Mouse (Mus musculus): ENCODE results near the gene Erg28. TPM values are rescaled to one million over a fixed set of nuclear protein-coding genes. Genes with fewer than 3 reads are reported as not detected.

Gene Erg28
- 102 and 108 TPM in 2 replicates for polyA plus RNA-seq (2015; fragmentation: Nextera tagmentation; extraction: Ambion mirVana)

DNA sequence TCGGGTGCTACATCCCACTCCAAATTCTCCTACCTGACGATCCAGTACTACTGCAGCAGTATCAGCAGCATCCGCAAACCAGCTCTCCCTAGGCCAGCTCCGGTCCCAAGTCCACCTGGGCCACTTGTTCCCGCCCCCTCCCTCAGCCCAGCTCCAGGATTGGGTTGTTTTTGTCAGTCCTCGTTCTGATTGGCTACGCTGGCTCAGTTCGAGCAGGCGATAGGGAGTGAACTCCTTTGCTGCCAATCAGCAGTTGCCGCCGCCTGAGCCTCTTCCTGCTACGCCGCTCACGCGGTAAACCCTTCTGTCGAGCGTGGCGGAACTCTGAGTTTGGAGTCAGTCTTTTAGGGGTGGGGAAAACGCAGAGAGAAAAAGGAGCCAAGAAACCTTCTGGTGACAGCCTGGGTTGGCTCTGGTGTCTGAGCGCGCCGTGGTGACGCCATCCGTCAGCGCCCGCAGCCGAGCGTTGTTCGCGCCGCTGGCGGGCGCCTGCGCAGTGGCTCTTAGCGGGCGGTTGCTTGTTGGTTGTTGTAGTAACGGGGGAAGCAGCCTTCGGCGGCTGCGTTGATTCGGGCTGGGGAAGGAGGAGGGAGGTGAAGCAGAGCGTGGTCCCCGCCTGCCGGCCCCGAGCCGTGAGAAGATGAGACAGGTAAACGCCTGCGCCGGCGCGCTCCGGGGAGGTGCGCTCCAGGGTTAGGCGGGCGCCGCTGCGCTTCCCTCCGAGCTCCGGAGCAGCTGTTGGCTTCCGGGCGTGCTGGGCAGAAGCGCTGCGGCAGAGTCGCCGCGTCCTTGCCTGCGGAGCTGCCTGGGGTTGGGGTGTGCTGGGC, at the start of gene Erg28, which contains the start of gene Ttll5:
Erg28 (minus strand) TSS at position 113 of the 827 bp plus-strand sequence.
Ttll5 (plus strand) TSS at position 222 of the 827 bp plus-strand sequence.
- H3K36me3 ChIP-seq (ENCODE audit: control insufficient read depth, insufficient read depth, low read length): peaks cover 4% of the 10 kb centered on the region; the same call in 1 of the 2 replicates
- H3K27me3 ChIP-seq (ENCODE audit: control insufficient read depth, insufficient read depth, low read depth, low read length): no peaks in the 10 kb centered on the region
- H3K27ac ChIP-seq (ENCODE audit: low read length): peak within 1 kb of the TSS; percentile 95
- no peaks in the 10 kb centered on the region for H3K9me3 ChIP-seq (ENCODE audit: control insufficient read depth, low read length)
- peaks cover 12% of the 10 kb centered on the region for H3K4me1 ChIP-seq (replicated peaks; ENCODE audit: control insufficient read depth, insufficient read depth, low read length)
- peak within 1 kb of the TSS; percentile 90 for H3K4me3 ChIP-seq (ENCODE audit: low read length)
- ATAC-seq (ENCODE audit: low read depth): peak; percentile 98
- H3K9ac ChIP-seq (ENCODE audit: low read length): peak within 1 kb of the TSS; percentile 78
- peak within 1 kb of the TSS; percentile 94 for H3K4me2 ChIP-seq (ENCODE audit: low read depth, low read length)
- under 1% methylated on average over 61 of the region's 67 CpGs for WGBS

DNA sequence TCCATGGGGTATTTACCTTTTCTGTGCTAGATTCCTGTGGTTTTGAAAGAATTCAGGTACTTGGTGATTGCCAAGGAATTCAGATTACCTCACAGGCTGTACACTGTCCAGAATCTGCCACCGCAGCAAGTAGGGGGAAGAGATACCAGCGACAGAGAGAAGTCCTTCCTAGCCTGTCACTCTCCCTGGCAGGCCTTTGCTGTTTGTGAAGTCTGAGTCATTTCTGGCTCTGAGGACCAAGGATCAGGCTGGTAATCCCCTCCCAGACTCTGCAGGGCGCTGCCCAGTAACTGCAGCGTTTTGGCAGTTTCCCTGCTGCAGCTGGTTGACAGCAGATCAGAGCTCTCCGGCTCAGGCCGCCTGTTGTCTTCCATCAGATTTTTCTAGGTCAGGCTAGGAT, 45.1 kb upstream of the Erg28 start:
- Histone ChIP-seq H3K9ac (ENCODE audit: low read length) (no peak overlapping the region), H3K27ac (ENCODE audit: low read length) (peak overlapping the region; percentile 77), H3K4me1 (replicated peaks; ENCODE audit: control insufficient read depth, insufficient read depth, low read length) (peaks cover 14% of the 10 kb centered on the region), H3K9me3 (ENCODE audit: control insufficient read depth, low read length) (no peaks in the 10 kb centered on the region), H3K4me2 (ENCODE audit: low read depth, low read length) (no peak overlapping the region), H3K27me3 (ENCODE audit: control insufficient read depth, insufficient read depth, low read depth, low read length) (no peaks in the 10 kb centered on the region), H3K4me3 (ENCODE audit: low read length) (no peak overlapping the region), H3K36me3 (ENCODE audit: control insufficient read depth, insufficient read depth, low read length) (no peaks in the 10 kb centered on the region)
- 23% methylated on average over 6 of the region's 6 CpGs for WGBS
- ATAC-seq (ENCODE audit: low read depth): peak; percentile 93

DNA sequence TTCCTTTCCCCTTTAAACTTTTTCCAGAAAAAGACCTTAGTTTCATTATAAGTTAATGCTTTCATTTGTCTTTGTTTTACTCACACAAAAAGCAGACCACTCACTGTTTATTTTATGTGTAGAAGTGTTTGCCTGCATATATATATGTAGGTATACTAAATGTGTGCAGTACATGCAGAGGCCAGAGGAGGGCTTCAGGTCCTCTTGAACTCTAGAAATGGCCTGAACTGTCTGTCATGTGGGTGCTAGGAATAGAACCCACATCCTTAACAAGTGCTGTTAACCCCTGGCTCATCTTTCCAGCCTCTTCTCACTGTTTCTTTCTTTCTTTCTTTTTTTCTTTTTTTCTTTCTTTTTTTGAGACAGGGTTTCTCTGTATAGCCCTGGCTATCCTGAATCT, 42.8 kb upstream of the Erg28 start:
- H3K36me3 ChIP-seq (ENCODE audit: control insufficient read depth, insufficient read depth, low read length): no peaks in the 10 kb centered on the region
- no peak overlapping the region for H3K9ac ChIP-seq (ENCODE audit: low read length)
- peaks cover 14% of the 10 kb centered on the region for H3K4me1 ChIP-seq (replicated peaks; ENCODE audit: control insufficient read depth, insufficient read depth, low read length)
- no peak overlapping the region for H3K27ac ChIP-seq (ENCODE audit: low read length)
- H3K9me3 ChIP-seq (ENCODE audit: control insufficient read depth, low read length): no peaks in the 10 kb centered on the region
- ATAC-seq (ENCODE audit: low read depth): no peak
- no peak overlapping the region for H3K4me3 ChIP-seq (ENCODE audit: low read length)
- no peak overlapping the region for H3K4me2 ChIP-seq (ENCODE audit: low read depth, low read length)
- H3K27me3 ChIP-seq (ENCODE audit: control insufficient read depth, insufficient read depth, low read depth, low read length): no peaks in the 10 kb centered on the region

DNA sequence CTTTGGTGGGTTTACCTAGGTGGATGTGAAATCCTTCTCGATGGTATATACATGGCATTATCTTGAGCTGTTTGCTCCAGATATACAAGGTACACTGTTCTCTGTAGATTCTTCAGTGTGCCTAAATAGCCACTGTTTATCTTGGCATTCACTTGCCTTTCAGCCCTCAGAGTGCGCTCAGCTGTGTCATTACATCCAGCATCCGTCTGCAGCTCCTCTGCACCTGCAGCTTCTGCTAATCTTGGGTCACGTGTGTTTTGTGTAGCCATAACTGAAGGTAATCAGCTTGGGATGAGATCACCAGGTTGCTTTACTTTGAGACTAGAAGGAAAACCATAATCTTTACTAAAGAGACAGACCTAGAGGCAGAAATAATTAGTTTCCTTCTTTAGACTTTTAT, 42.3 kb upstream of the Erg28 start:
- Histone ChIP-seq H3K27ac (ENCODE audit: low read length) (no peak overlapping the region), H3K9me3 (ENCODE audit: control insufficient read depth, low read length) (no peaks in the 10 kb centered on the region), H3K9ac (ENCODE audit: low read length) (no peak overlapping the region), H3K27me3 (ENCODE audit: control insufficient read depth, insufficient read depth, low read depth, low read length) (no peaks in the 10 kb centered on the region), H3K4me3 (ENCODE audit: low read length) (no peak overlapping the region), H3K36me3 (ENCODE audit: control insufficient read depth, insufficient read depth, low read length) (no peaks in the 10 kb centered on the region), H3K4me2 (ENCODE audit: low read depth, low read length) (no peak overlapping the region), H3K4me1 (replicated peaks; ENCODE audit: control insufficient read depth, insufficient read depth, low read length) (peaks cover 14% of the 10 kb centered on the region)
- no peak for ATAC-seq (ENCODE audit: low read depth)
- WGBS: 58% methylated on average over 4 of the region's 4 CpGs

DNA sequence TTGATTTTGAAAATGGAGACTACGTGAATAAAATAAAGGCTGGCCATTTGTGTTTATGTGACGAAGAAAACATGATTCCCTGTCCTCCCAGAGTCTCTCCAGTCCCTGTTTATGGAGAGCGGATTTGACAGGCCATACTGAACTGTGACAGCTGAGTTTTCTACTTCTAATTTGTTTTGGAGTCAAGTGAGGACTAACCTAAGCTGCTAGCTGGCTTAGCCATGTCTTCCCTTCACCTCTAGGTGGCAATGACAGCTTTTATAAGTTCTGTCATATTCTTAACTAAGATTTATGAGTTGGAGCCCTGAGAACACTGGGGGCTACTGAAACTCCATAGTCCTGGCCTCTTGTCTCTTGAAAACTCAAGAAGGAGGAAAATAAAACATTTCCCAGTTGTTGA, 41.2 kb upstream of the Erg28 start:
- 73% methylated on average over 3 of the region's 3 CpGs for WGBS
- Histone ChIP-seq H3K4me1 (replicated peaks; ENCODE audit: control insufficient read depth, insufficient read depth, low read length) (peaks cover 14% of the 10 kb centered on the region), H3K27me3 (ENCODE audit: control insufficient read depth, insufficient read depth, low read depth, low read length) (no peaks in the 10 kb centered on the region), H3K36me3 (ENCODE audit: control insufficient read depth, insufficient read depth, low read length) (no peaks in the 10 kb centered on the region; the same call in 1 of the 2 replicates), H3K9me3 (ENCODE audit: control insufficient read depth, low read length) (no peaks in the 10 kb centered on the region), H3K4me3 (ENCODE audit: low read length) (no peak overlapping the region), H3K4me2 (ENCODE audit: low read depth, low read length) (no peak overlapping the region), H3K27ac (ENCODE audit: low read length) (no peak overlapping the region), H3K9ac (ENCODE audit: low read length) (no peak overlapping the region)
- ATAC-seq (ENCODE audit: low read depth): no peak

DNA sequence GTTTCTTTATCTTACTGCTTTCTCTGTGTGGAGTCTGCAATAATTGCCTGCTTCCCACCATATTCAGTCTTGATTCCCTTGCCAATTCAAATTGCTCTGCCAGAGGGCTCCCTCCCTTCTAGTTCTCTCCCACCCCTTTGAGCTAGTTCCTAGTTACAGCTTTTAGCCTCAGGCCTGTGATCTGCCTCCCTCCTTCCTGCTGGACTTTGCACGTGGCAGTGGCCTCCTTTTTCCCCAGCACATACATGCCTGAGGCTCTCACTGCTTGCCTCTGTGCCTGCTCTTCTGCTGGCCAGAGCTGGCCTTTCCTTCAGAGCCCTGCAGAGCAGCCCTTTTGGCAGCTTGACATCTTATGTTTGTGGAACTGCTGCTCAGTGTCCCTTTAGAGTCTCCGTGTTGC, 38.2 kb upstream of the Erg28 start:
- 28% methylated on average over 2 of the region's 2 CpGs for WGBS
- ATAC-seq (ENCODE audit: low read depth): 0 out of 2 replicates have a peak, but pooled peaks have one; percentile 42
- Histone ChIP-seq H3K9ac (ENCODE audit: low read length) (no peak overlapping the region), H3K27ac (ENCODE audit: low read length) (peak overlapping the region; percentile 37), H3K4me3 (ENCODE audit: low read length) (no peak overlapping the region), H3K27me3 (ENCODE audit: control insufficient read depth, insufficient read depth, low read depth, low read length) (no peaks in the 10 kb centered on the region), H3K4me2 (ENCODE audit: low read depth, low read length) (no peak overlapping the region), H3K36me3 (ENCODE audit: control insufficient read depth, insufficient read depth, low read length) (no peaks in the 10 kb centered on the region; the same call in 1 of the 2 replicates), H3K4me1 (replicated peaks; ENCODE audit: control insufficient read depth, insufficient read depth, low read length) (peaks cover 11% of the 10 kb centered on the region), H3K9me3 (ENCODE audit: control insufficient read depth, low read length) (no peaks in the 10 kb centered on the region)

DNA sequence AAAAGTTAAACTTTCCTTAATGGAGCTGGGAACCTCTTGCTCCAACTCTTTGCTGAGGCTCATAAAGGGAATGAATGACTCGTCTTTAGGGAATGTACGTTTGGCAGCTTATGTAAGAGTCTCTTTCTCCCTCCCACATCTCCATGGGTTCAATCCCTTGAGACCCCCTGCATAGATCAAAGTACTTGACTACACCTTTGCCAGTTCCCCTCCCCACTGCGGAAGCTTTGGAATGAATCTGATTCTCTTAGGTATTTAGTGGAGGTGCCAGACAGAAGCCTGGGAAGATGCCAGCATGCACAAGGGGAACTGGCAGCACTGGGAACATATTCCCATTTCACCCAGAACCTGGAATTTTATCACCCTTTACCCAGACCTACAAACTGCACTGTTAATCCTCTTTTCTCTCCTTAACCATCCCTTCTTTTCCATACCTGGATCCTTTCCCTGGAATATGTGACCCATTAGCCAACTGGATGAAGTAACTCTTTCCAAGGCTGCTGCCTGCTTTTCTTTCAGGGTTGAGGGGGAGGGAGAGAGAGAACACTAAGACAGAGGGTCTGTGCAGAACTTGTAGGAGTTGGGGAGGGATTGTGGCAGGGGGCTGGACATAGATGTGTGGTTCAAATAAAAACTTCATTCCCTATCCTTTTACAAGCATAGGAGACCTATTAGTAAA, 35.3 kb upstream of the Erg28 start:
- no peaks in the 10 kb centered on the region for H3K9me3 ChIP-seq (ENCODE audit: control insufficient read depth, low read length)
- H3K4me2 ChIP-seq (ENCODE audit: low read depth, low read length): no peak overlapping the region
- no peak overlapping the region for H3K9ac ChIP-seq (ENCODE audit: low read length)
- H3K27me3 ChIP-seq (ENCODE audit: control insufficient read depth, insufficient read depth, low read depth, low read length): no peaks in the 10 kb centered on the region
- H3K4me1 ChIP-seq (replicated peaks; ENCODE audit: control insufficient read depth, insufficient read depth, low read length): peaks cover 8% of the 10 kb centered on the region
- H3K4me3 ChIP-seq (ENCODE audit: low read length): no peak overlapping the region
- WGBS: 23% methylated on average over 3 of the region's 3 CpGs
- H3K27ac ChIP-seq (ENCODE audit: low read length): peak overlapping the region; percentile 81
- peak; percentile 50 for ATAC-seq (ENCODE audit: low read depth)
- peaks cover 2% of the 10 kb centered on the region; the same call in 1 of the 2 replicates for H3K36me3 ChIP-seq (ENCODE audit: control insufficient read depth, insufficient read depth, low read length)

DNA sequence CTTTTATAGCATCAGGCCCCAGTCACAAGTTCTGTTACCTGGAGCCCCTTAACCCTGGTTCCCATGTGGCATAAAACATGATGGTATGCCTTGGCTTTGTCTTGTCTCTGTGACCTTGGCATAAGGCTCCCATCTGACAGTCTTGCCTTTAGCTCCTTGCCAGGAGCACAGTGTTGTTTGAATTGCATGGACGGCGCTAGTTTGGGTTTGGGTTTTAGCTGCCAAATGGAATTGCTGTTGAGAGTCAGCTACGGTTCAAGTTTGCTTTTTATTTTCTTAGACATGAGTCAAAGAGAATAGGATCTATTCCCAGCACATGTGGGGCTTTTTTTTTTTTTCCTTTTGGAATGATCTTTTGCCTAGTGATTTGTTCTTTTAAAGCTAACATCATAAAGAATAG, 34.8 kb upstream of the Erg28 start:
- Histone ChIP-seq H3K36me3 (ENCODE audit: control insufficient read depth, insufficient read depth, low read length) (peaks cover 2% of the 10 kb centered on the region; the same call in 1 of the 2 replicates), H3K4me2 (ENCODE audit: low read depth, low read length) (no peak overlapping the region), H3K27ac (ENCODE audit: low read length) (peak overlapping the region; percentile 81), H3K4me3 (ENCODE audit: low read length) (no peak overlapping the region), H3K9me3 (ENCODE audit: control insufficient read depth, low read length) (no peaks in the 10 kb centered on the region), H3K27me3 (ENCODE audit: control insufficient read depth, insufficient read depth, low read depth, low read length) (no peaks in the 10 kb centered on the region), H3K4me1 (replicated peaks; ENCODE audit: control insufficient read depth, insufficient read depth, low read length) (peaks cover 8% of the 10 kb centered on the region), H3K9ac (ENCODE audit: low read length) (no peak overlapping the region)
- peak; percentile 71 for ATAC-seq (ENCODE audit: low read depth)
- WGBS: 41% methylated on average over 3 of the region's 3 CpGs

DNA sequence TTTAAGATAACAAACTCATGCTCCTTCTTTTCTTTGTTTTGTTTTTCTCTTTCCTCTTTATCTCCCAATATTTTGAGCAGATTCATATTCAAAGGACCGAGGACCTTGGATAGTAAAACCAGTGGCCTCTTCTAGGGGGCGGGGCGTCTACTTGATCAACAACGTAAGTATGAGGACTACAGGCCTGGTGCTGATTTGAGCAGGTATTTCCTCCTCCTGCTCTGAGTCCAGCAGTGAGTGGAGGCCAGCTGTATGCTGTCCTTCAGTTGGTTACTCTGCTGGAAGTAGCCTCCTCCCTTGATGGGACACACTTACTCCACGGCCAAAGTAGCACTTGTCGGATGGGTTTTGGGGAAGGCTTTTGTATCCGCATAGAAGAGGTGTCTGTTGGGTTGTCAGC, 33.0 kb upstream of the Erg28 start:
- ATAC-seq (ENCODE audit: low read depth): no peak
- Histone ChIP-seq H3K9me3 (ENCODE audit: control insufficient read depth, low read length) (no peaks in the 10 kb centered on the region), H3K36me3 (ENCODE audit: control insufficient read depth, insufficient read depth, low read length) (peaks cover 5% of the 10 kb centered on the region; the same call in 1 of the 2 replicates), H3K4me1 (replicated peaks; ENCODE audit: control insufficient read depth, insufficient read depth, low read length) (peaks cover 8% of the 10 kb centered on the region), H3K27ac (ENCODE audit: low read length) (no peak overlapping the region), H3K4me3 (ENCODE audit: low read length) (no peak overlapping the region), H3K4me2 (ENCODE audit: low read depth, low read length) (no peak overlapping the region), H3K9ac (ENCODE audit: low read length) (no peak overlapping the region), H3K27me3 (ENCODE audit: control insufficient read depth, insufficient read depth, low read depth, low read length) (no peaks in the 10 kb centered on the region)
- WGBS: 76% methylated on average over 7 of the region's 7 CpGs

Measured in lung, embryonic 16.5 days (tissue).